Mouse (Mus musculus) thymus, adult 2 months (tissue): ENCODE measurements at regions not wholly inside any gene's neighbourhood (a gene's known extent, or its start where the extent isn't known, plus 50 kb on each side); places are given as distances from the start of the nearest gene placed in this dataset.

Experiments used
- CTCF ChIP-seq: fragments of 200-500 bp; IDR thresholded peaks from 2 replicates; pipeline ENCODE4 v1.5.1; 2012; ENCODE audit warnings: mild to moderate bottlenecking, control low read depth, low read length, moderate library complexity, borderline replicate concordance; ENCODE audit not compliant: control insufficient read depth, poor library complexity, insufficient read depth; ENCODE audit errors: extremely low read depth
- POLR2A ChIP-seq: fragments of 200-500 bp; IDR thresholded peaks from 2 replicates; pipeline ENCODE4 v1.6.1; 2012; ENCODE audit warnings: mild to moderate bottlenecking, low read length, control low read depth, moderate library complexity; ENCODE audit not compliant: control insufficient read depth, poor library complexity, insufficient read depth; ENCODE audit errors: extremely low read depth

DNA sequence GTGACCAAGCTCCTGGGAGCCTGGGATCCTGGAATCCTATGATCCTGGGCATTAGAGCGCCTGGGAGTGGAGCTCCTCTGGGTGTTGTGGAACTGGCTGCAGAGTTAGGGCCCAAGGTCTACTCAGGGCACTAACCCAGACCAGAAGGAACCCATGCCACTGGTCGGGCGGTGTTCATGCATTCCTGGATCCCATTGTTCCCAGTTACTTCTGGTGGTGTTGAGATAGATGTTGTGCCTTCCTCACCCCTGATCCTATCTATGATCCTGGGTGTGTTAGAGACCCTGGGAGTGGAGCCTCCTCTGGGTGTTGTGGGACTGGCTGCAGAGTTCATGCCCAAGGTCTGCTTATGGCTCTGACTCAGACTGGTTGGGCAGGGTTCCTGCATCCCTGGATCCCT, 169.9 kb downstream of the B3gnt2 start:
- TF ChIP-seq POLR2A (no peak), CTCF (no peak)
